Mouse (Mus musculus): Measurements from ENCODE around the gene Mrpl20.

Mrpl20 gene

GRCm38 (mm10) chr4:155854991-155855390 is 52.3 kb downstream of the Mrpl20 start:
- DNase-seq (ENCODE audit: low spot score): no peak

GRCm38 (mm10) chr4:155856071-155856470 is 53.4 kb downstream of the Mrpl20 start:
- DNase-seq (ENCODE audit: low spot score): no peak

DNA sequence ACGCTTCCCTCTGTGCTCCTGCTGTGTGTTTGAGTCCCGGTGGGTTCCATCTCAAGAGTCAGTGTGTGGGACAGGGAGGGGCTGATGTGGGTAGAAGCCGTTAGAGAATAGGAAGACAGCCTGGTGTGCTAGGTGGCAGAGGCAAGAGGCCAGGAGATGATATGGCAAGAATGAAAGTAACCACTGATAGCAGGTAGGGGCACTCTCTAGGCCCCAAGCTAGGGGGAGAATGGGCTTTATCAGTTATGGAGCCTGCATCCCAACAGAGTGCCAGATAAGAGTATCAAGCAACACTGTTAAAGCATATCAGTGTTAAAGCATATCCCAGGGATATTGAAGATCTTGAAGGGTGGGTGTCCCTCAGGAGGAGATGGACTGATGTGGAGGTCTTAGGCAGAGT is 54.2 kb downstream of the Mrpl20 start:
- no peak for DNase-seq (ENCODE audit: low spot score)

DNA sequence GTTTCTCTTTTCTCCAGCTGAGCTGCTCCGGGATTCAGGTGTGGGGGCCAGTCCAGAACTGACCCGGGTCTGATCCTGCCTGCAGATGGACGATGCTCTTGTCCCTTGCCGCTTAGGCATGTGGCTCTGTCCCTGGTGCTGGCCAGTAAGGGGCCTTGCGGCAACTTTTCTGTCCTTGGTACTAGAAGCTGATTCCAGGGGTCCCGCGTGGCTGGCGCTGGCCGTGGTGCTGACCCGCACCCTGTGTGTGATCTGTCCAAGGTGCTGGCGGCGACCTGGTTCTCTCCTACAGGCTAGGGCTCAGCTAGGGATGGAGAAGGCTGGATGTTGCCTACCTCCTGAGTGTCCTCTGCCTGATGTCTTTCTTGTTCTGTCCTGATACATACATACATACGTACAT is 56.6 kb downstream of the Mrpl20 start:
- DNase-seq (ENCODE audit: low spot score): peak; percentile 74

Measured in yolk sac, embryonic 10.5 days (tissue).